Mouse (Mus musculus) CH12.LX (cell line): ENCODE measurements around the gene Mphosph10. TPM values are rescaled to one million over a fixed set of nuclear protein-coding genes. Genes with fewer than 3 reads are reported as not detected.
A peak's percentile ranks its signal among the peaks of the same experiment; 100 is the strongest.

Experiments used
- DNase-seq: peaks from one replicate; pipeline ENCODE4 v3.0.0-alpha.2; 2013; ENCODE audit errors: extremely low read depth
- H3K27ac ChIP-seq: 2 replicates; pipeline ENCODE4 v1.5.1; 2012; ENCODE audit warnings: low read depth, mild to moderate bottlenecking, control low read depth, moderate library complexity; ENCODE audit not compliant: insufficient read depth
- H3K27me3 ChIP-seq: replicated peaks from 2 replicates; pipeline ENCODE3; 2012; ENCODE audit warnings: inconsistent platforms
- H3K36me3 ChIP-seq, 2 experiments: replicated peaks in 1 of 2; 2 replicates each; pipeline versions ENCODE3 to v1.6.1; 2012; ENCODE audit warnings: inconsistent platforms in 1 of 2, low read length in 1 of 2, mild to moderate bottlenecking in 1 of 2, mixed read lengths in 1 of 2, moderate library complexity in 1 of 2; ENCODE audit not compliant: control insufficient read depth in 1 of 2, insufficient read depth in 1 of 2
- H3K4me1 ChIP-seq, 2 experiments: 2 replicates each; pipeline ENCODE4 v1.6.1; 2012; ENCODE audit warnings: inconsistent platforms in 1 of 2, moderate library complexity in 1 of 2; ENCODE audit not compliant: insufficient read depth in 2 of 2, control insufficient read depth in 1 of 2
- H3K4me2 ChIP-seq: 2 replicates; pipeline ENCODE4 v1.6.1; 2012; ENCODE audit warnings: low read depth, mild to moderate bottlenecking, control low read depth; ENCODE audit not compliant: poor library complexity, insufficient read depth, severe bottlenecking
- H3K4me3 ChIP-seq, 3 experiments: fragments of 150-350 bp in 1 of 3; sonication (generic) in 1 of 3; replicated peaks in 1 of 3; 2 replicates each; pipeline versions ENCODE3 to v1.5.1; 2011 to 2012; ENCODE audit warnings: low read depth in 2 of 3, low read length in 2 of 3, mild to moderate bottlenecking in 2 of 3, moderate library complexity in 2 of 3, control low read depth in 1 of 3, improper control_type of control experiment in 1 of 3, inconsistent platforms in 1 of 3, mixed read lengths in 1 of 3; ENCODE audit not compliant: poor library complexity in 1 of 3
- H3K79me2 ChIP-seq: replicated peaks from 2 replicates; pipeline ENCODE4 v1.6.1; 2012; ENCODE audit warnings: mild to moderate bottlenecking, moderate library complexity; ENCODE audit not compliant: control insufficient read depth, poor library complexity, insufficient read depth, severe bottlenecking; ENCODE audit errors: extremely low read depth
- H3K9ac ChIP-seq: 2 replicates; pipeline ENCODE4 v1.6.1; 2012; ENCODE audit warnings: low read depth, mild to moderate bottlenecking, control low read depth, moderate library complexity; ENCODE audit not compliant: insufficient read depth
- H3K9me3 ChIP-seq: replicated peaks from 2 replicates; pipeline ENCODE3; 2012; ENCODE audit warnings: low read length, inconsistent platforms, mixed read lengths
- BHLHE40 ChIP-seq: IDR thresholded peaks from 2 replicates; pipeline ENCODE4 v1.6.1; 2011; ENCODE audit warnings: mild to moderate bottlenecking, low read depth, low read length, improper control_type of control experiment
- CHD2 ChIP-seq: IDR thresholded peaks from 2 replicates; pipeline ENCODE4 v1.6.1; 2011; ENCODE audit warnings: low read length, improper control_type of control experiment
- E2F4 ChIP-seq: IDR thresholded peaks from 2 replicates; pipeline ENCODE4 v1.6.1; 2011; ENCODE audit warnings: low read depth, low read length, improper control_type of control experiment; ENCODE audit not compliant: insufficient replicate concordance
- EP300 ChIP-seq: IDR thresholded peaks from 2 replicates; pipeline ENCODE4 v1.6.1; 2011; ENCODE audit warnings: low read length, improper control_type of control experiment
- HCFC1 ChIP-seq: IDR thresholded peaks from 2 replicates; pipeline ENCODE4 v1.6.1; 2012; ENCODE audit warnings: low read depth, mild to moderate bottlenecking, inconsistent platforms, low read length, improper control_type of control experiment
- IRF4 ChIP-seq: IDR thresholded peaks from 2 replicates; pipeline ENCODE4 v1.6.1; 2014; ENCODE audit warnings: low read depth, mild to moderate bottlenecking, inconsistent platforms, low read length, improper control_type of control experiment
- JUND ChIP-seq: conservative IDR thresholded peaks from 2 replicates; pipeline ENCODE4 v1.6.1; 2011; ENCODE audit warnings: low read depth, low read length, improper control_type of control experiment
- MAX ChIP-seq: IDR thresholded peaks from 2 replicates; pipeline ENCODE4 v1.6.1; 2011; ENCODE audit warnings: low read length, improper control_type of control experiment
- MAZ ChIP-seq: IDR thresholded peaks from 2 replicates; pipeline ENCODE4 v1.6.1; 2012; ENCODE audit warnings: low read depth, mild to moderate bottlenecking, inconsistent platforms, low read length, improper control_type of control experiment, moderate library complexity
- MEF2A ChIP-seq: IDR thresholded peaks from 2 replicates; pipeline ENCODE4 v1.6.1; 2014; ENCODE audit warnings: low read depth, mild to moderate bottlenecking, inconsistent platforms, low read length, improper control_type of control experiment, borderline replicate concordance
- NELFE ChIP-seq: IDR thresholded peaks from 2 replicates; pipeline ENCODE4 v1.6.1; 2011; ENCODE audit warnings: low read depth, low read length, improper control_type of control experiment
- PAX5 ChIP-seq: IDR thresholded peaks from 2 replicates; pipeline ENCODE4 v1.6.1; 2012; ENCODE audit warnings: low read length, inconsistent platforms, mixed read lengths
- POLR2AphosphoS2 ChIP-seq: IDR thresholded peaks from 2 replicates; pipeline ENCODE4 v1.6.1; 2011; ENCODE audit warnings: low read depth, low read length, improper control_type of control experiment
- TBP ChIP-seq: conservative IDR thresholded peaks from 2 replicates; pipeline ENCODE4 v1.6.1; 2011; ENCODE audit warnings: low read depth, low read length, improper control_type of control experiment
- TCF12 ChIP-seq: IDR thresholded peaks from 2 replicates; pipeline ENCODE4 v1.6.1; 2014; ENCODE audit warnings: low read depth, mild to moderate bottlenecking, inconsistent platforms, low read length, improper control_type of control experiment
- USF2 ChIP-seq: conservative IDR thresholded peaks from 2 replicates; pipeline ENCODE4 v1.6.1; 2011; ENCODE audit warnings: low read depth, low read length, improper control_type of control experiment
- ZMIZ1 ChIP-seq: IDR thresholded peaks from 2 replicates; pipeline ENCODE4 v1.6.1; 2012; ENCODE audit warnings: low read depth, mild to moderate bottlenecking, inconsistent platforms, low read length, improper control_type of control experiment
- ZNF384 ChIP-seq: IDR thresholded peaks from 2 replicates; pipeline ENCODE4 v1.6.1; 2012; ENCODE audit warnings: low read depth, low read length, improper control_type of control experiment, inconsistent platforms
- dilution Hi-C: fragments of 300-500 bp; cut with MboI; formaldehyde crosslinking; loops from 2 replicates; pipeline ENCODE4 v1.14.3; 2020; ENCODE audit warnings: low sequenced_read_pairs; ENCODE audit not compliant: extremely low pct_unique_long_range_greater_than_20kb, extremely low pct_ligation_motif_present
- in situ Hi-C: fragments of 300-500 bp; cut with MboI; formaldehyde crosslinking; loops from 3 replicates; pipeline ENCODE4 v1.14.3; 2019; ENCODE audit warnings: low sequenced_read_pairs, low pct_ligation_motif_present, low pct_unique_long_range_greater_than_20kb, mixed read lengths
- polyA plus RNA-seq: library from polyadenylated mRNA; unstranded; fragments of >175 nt; gene quantifications from 2 replicates; pipeline ENCODE4 v1.2.1, GENCODE M21; 2012; ENCODE audit warnings: low read depth; ENCODE audit not compliant: insufficient read length
- total RNA-seq, 2 experiments: library from RNA; depleted of rRNA; stranded (reverse); fragments of 300-350 nt in 1 of 2; fragments of >200 nt in 1 of 2; gene quantifications; 2 replicates each; pipeline ENCODE4 v1.2.3; 2012 to 2014

Gene Mphosph10
- total and polyA plus RNA-seq, 3 experiments, result 56.5 to 141 (median 107) TPM

GRCm38 (mm10) chr7:64392819-64393151 is 717 bp upstream of the Mphosph10 start:
- peak overlapping the region; percentile 83 for H3K9ac ChIP-seq
- no peaks in the 10 kb centered on the region for H3K27me3 ChIP-seq
- no peaks in the 10 kb centered on the region for H3K9me3 ChIP-seq
- H3K79me2 ChIP-seq, result peaks cover 32% of the 10 kb centered on the region
- in situ Hi-C loops (no loop called here), dilution Hi-C loops (no loop called here)
- H3K4me1 ChIP-seq, result peaks cover 2 to 23% of the 10 kb centered on the region in 2 experiments; a peak in 2 of 4 replicates
- peaks cover 9 to 20% of the 10 kb centered on the region in 2 experiments for H3K36me3 ChIP-seq
- no peak for DNase-seq
- H3K27ac ChIP-seq, result no peak overlapping the region
- no peak for TF ChIP-seq USF2
- TF ChIP-seq NELFE, result 0 out of 2 replicates have a peak, but pooled peaks have one; percentile 7
- no peak for TF ChIP-seq HCFC1
- no peak for TF ChIP-seq PAX5
- TF ChIP-seq MEF2A, result no peak; the same call in 1 of the 2 replicates
- no peak for TF ChIP-seq POLR2AphosphoS2
- TF ChIP-seq CHD2, result no peak
- no peak for TF ChIP-seq BHLHE40
- no peak for TF ChIP-seq E2F4
- TF ChIP-seq TBP, result no peak
- no peak for TF ChIP-seq MAX
- peak; percentile 72; the same call in 1 of the 2 replicates for TF ChIP-seq ZMIZ1
- TF ChIP-seq IRF4, result no peak
- no peak for TF ChIP-seq JUND
- no peak for TF ChIP-seq EP300
- TF ChIP-seq ZNF384, result no peak
- TF ChIP-seq MAZ, result 0 out of 2 replicates have a peak, but pooled peaks have one; percentile 17
- peak overlapping the region; percentile 86 for H3K4me2 ChIP-seq
- peak overlapping the region; percentile 58 to 91 (median 77) for H3K4me3 ChIP-seq

GRCm38 (mm10) chr7:64391479-64391878 is 589 bp downstream of the Mphosph10 start:
- H3K27ac ChIP-seq, result no peak overlapping the region
- in situ Hi-C loops, result no loop called here
- DNase-seq, result no peak
- no peaks in the 10 kb centered on the region for H3K27me3 ChIP-seq
- TF ChIP-seq TCF12 (no peak), ZNF384 (no peak), TBP (no peak), ZMIZ1 (0 out of 2 replicates have a peak, but pooled peaks have one; percentile 3), JUND (no peak)
- TF ChIP-seq, all 38 proteins: peak for 1
- Histone ChIP-seq H3K79me2 (peaks cover 32% of the 10 kb centered on the region), H3K4me2 (peak overlapping the region; percentile 14), H3K9me3 (no peaks in the 10 kb centered on the region), H3K36me3 (peaks cover 13 to 32% of the 10 kb centered on the region in 2 experiments), H3K9ac (peak overlapping the region; percentile 70), H3K4me3 (peak overlapping the region; percentile 76 to 99 (median 91)), H3K4me1 (peaks cover 2 to 23% of the 10 kb centered on the region in 2 experiments; a peak in 2 of 4 replicates)
- dilution Hi-C loops, result no loop called here
